Mouse (Mus musculus): ENCODE data around the gene Smad1.

The Smad1 gene

GRCm38 (mm10) chr8:79360774-79361527 lies 38.4 kb downstream of the Smad1 start:
- in situ Hi-C loops (cut with MboI, MseI) = no loop called here

GRCm38 (mm10) chr8:79360302-79360701 lies 39.0 kb downstream of the Smad1 start:
- in situ Hi-C loops (cut with MboI, MseI) = no loop called here

- in situ Hi-C loops (cut with MboI, MseI) = no loop called here
These were observed 43.4 kb downstream of the Smad1 start for GRCm38 (mm10) chr8:79355721-79356434.

- in situ Hi-C loops (cut with MboI, MseI) = no loop called here
These were observed 45.3 kb downstream of the Smad1 start for GRCm38 (mm10) chr8:79354009-79354408.

GRCm38 (mm10) chr8:79351916-79352315 lies 47.4 kb downstream of the Smad1 start:
- in situ Hi-C loops (cut with MboI, MseI) = no loop called here

- in situ Hi-C loops (cut with MboI, MseI) = no loop called here
These were observed 48.5 kb downstream of the Smad1 start for GRCm38 (mm10) chr8:79350805-79351204.

- in situ Hi-C loops (cut with MboI, MseI) = no loop called here
These were observed 49.2 kb downstream of the Smad1 start for GRCm38 (mm10) chr8:79350094-79350593.

GRCm38 (mm10) chr8:79346414-79346813 lies 52.9 kb downstream of the Smad1 start:
- in situ Hi-C loops (cut with MboI, MseI) = no loop called here

GRCm38 (mm10) chr8:79345856-79346255 lies 53.5 kb downstream of the Smad1 start:
- in situ Hi-C loops (cut with MboI, MseI) = no loop called here

- in situ Hi-C loops (cut with MboI, MseI) = no loop called here
These were observed 58.1 kb downstream of the Smad1 start for GRCm38 (mm10) chr8:79341236-79341635.

GRCm38 (mm10) chr8:79339555-79339954 lies 59.8 kb downstream of the Smad1 start:
- in situ Hi-C loops (cut with MboI, MseI) = no loop called here

GRCm38 (mm10) chr8:79338619-79339018 lies 60.7 kb downstream of the Smad1 start:
- in situ Hi-C loops (cut with MboI, MseI) = no loop called here

GRCm38 (mm10) chr8:79332109-79332900 lies 67.0 kb downstream of the Smad1 start:
- in situ Hi-C loops (cut with MboI, MseI) = loop anchor here (5.0 kb wide), 1 partner anchor 35 kb away; no protein-coding TSS in a partner anchor

- in situ Hi-C loops (cut with MboI, MseI) = loop anchor here (5.0 kb wide), 1 partner anchor 36 kb away; no protein-coding TSS in a partner anchor
These were observed 67.7 kb downstream of the Smad1 start for GRCm38 (mm10) chr8:79331571-79331970.

- in situ Hi-C loops (cut with MboI, MseI) = loop anchor here (5.0 kb wide), 1 partner anchor 36 kb away; no protein-coding TSS in a partner anchor
These were observed 68.3 kb downstream of the Smad1 start for GRCm38 (mm10) chr8:79331017-79331416.

- in situ Hi-C loops (cut with MboI, MseI) = loop anchor here (5.0 kb wide), 1 partner anchor 38 kb away; no protein-coding TSS in a partner anchor
These were observed 69.6 kb downstream of the Smad1 start for GRCm38 (mm10) chr8:79329735-79330134.

- in situ Hi-C loops (cut with MboI, MseI) = no loop called here
These were observed 70.1 kb downstream of the Smad1 start for GRCm38 (mm10) chr8:79329182-79329581.

GRCm38 (mm10) chr8:79325510-79325909 lies 73.8 kb downstream of the Smad1 start:
- in situ Hi-C loops (cut with MboI, MseI) = no loop called here

- in situ Hi-C loops (cut with MboI, MseI) = no loop called here
These were observed 74.4 kb downstream of the Smad1 start for GRCm38 (mm10) chr8:79324928-79325327.

GRCm38 (mm10) chr8:79324036-79324435 lies 75.3 kb downstream of the Smad1 start:
- in situ Hi-C loops (cut with MboI, MseI) = no loop called here

- in situ Hi-C loops (cut with MboI, MseI) = no loop called here
These were observed 76.2 kb downstream of the Smad1 start for GRCm38 (mm10) chr8:79323121-79323520.

- in situ Hi-C loops (cut with MboI, MseI) = no loop called here
These were observed 88.5 kb downstream of the Smad1 start for GRCm38 (mm10) chr8:79310801-79311200.
